Mouse (Mus musculus) erythroid progenitor cell, adult 5-6 weeks (primary cell): ENCODE measurements around the gene Lrch3. TPM values are rescaled to one million over a fixed set of nuclear protein-coding genes. Genes with fewer than 3 reads are reported as not detected.

Experiments
- total RNA-seq, 2 experiments: library from RNA; stranded (forward) in 1 of 2; stranded (reverse) in 1 of 2; fragments of 150-400 nt in 1 of 2; fragments of 186-747, 209-891 nt in 1 of 2; gene quantifications; 2 replicates each; pipeline versions ENCODE4 v1.2.3 to v1.2.4; 2015 to 2017; ENCODE audit warnings: low replicate concordance in 2 of 2

Gene Lrch3
- total RNA-seq, 2 experiments from 2014 or later = 17.6 to 19.9 TPM

Other genes starting within 250 kb of the Lrch3 start
- not detected in 2 replicates for gene Muc4, start 178.2 kb upstream of the Lrch3 start, total RNA-seq (2015; ENCODE audit: low replicate concordance)
- gene Muc4, start 178.2 kb upstream of the Lrch3 start, total RNA-seq (2017; ENCODE audit: low replicate concordance) = not detected in 2 replicates
- gene Muc20, start 116.7 kb upstream of the Lrch3 start, total RNA-seq (2015; ENCODE audit: low replicate concordance) = not detected in 2 replicates
- gene Muc20, start 116.7 kb upstream of the Lrch3 start, total RNA-seq (2017; ENCODE audit: low replicate concordance) = not detected in 2 replicates
- not detected in 2 replicates for gene Smbd1, start 103.6 kb upstream of the Lrch3 start, total RNA-seq (2015; ENCODE audit: low replicate concordance)
- not detected in 2 replicates for gene Smbd1, start 103.6 kb upstream of the Lrch3 start, total RNA-seq (2017; ENCODE audit: low replicate concordance)
- gene Fyttd1, start 36.6 kb upstream of the Lrch3 start, total RNA-seq (2015; ENCODE audit: low replicate concordance) = 5.8 and 11.3 TPM in 2 replicates
- 7.4 and 19.7 TPM in 2 replicates for gene Fyttd1, start 36.6 kb upstream of the Lrch3 start, total RNA-seq (2017; ENCODE audit: low replicate concordance)
- gene Rubcn, start 36.3 kb upstream of the Lrch3 start, total RNA-seq (2015; ENCODE audit: low replicate concordance) = 6.5 and 13.0 TPM in 2 replicates
- 6.0 and 7.9 TPM in 2 replicates for gene Rubcn, start 36.3 kb upstream of the Lrch3 start, total RNA-seq (2017; ENCODE audit: low replicate concordance)
- not detected in 2 replicates for gene Iqcg, start 142.1 kb downstream of the Lrch3 start, total RNA-seq (2015; ENCODE audit: low replicate concordance)
- under 0.01 TPM in 1 of 2 replicates, not detected in the other for gene Iqcg, start 142.1 kb downstream of the Lrch3 start, total RNA-seq (2017; ENCODE audit: low replicate concordance)
- 809 and 822 TPM in 2 replicates for gene Rpl35a, start 142.4 kb downstream of the Lrch3 start, total RNA-seq (2015; ENCODE audit: low replicate concordance)
- gene Rpl35a, start 142.4 kb downstream of the Lrch3 start, total RNA-seq (2017; ENCODE audit: low replicate concordance) = 235 and 511 TPM in 2 replicates
- gene Lmln, start 148.4 kb downstream of the Lrch3 start, total RNA-seq (2015; ENCODE audit: low replicate concordance) = 3.2 and 15.1 TPM in 2 replicates
- 1.2 and 3.8 TPM in 2 replicates for gene Lmln, start 148.4 kb downstream of the Lrch3 start, total RNA-seq (2017; ENCODE audit: low replicate concordance)